Mouse (Mus musculus) lung, postnatal 0 days (tissue): ENCODE measurements at regions not wholly inside any gene's neighbourhood (a gene's known extent, or its start where the extent isn't known, plus 50 kb on each side); places are given as distances from the start of the nearest gene placed in this dataset.

Experiments
- CTCF ChIP-seq: IDR thresholded peaks from 2 replicates; pipeline ENCODE4 v1.5.1; 2016; ENCODE audit warnings: antibody characterized with exemption, mild to moderate bottlenecking
- EP300 ChIP-seq: IDR thresholded peaks from 2 replicates; pipeline ENCODE4 v1.6.1; 2016; ENCODE audit warnings: antibody characterized with exemption, mild to moderate bottlenecking, control low read depth

GRCm38 (mm10) chr10:38421541-38421940 is 400.0 kb downstream of the Rfpl4b start:
- TF ChIP-seq CTCF (no peak), EP300 (no peak)
